Mouse (Mus musculus) kidney, adult 11 months (tissue): ENCODE data around the gene Cct2.
A peak's percentile ranks its signal among the peaks of the same experiment; 100 is the strongest.

ENCODE experiments used
- DNase-seq: peaks from one replicate; pipeline ENCODE4 v3.0.0; 2022

Gene Cct2

GRCm38 (mm10) chr10:117063254-117064021 lies at the start of gene Cct2:
Gene Cct2, minus strand, starts transcription at chr10:117063814.
- DNase-seq, result peak; percentile 82

- DNase-seq, result no peak
Measured at GRCm38 (mm10) chr10:117112545-117112944, 48.9 kb upstream of the Cct2 start.

- no peak for DNase-seq
Measured at GRCm38 (mm10) chr10:117111455-117111854, 47.8 kb upstream of the Cct2 start.

- no peak for DNase-seq
Measured at GRCm38 (mm10) chr10:117110271-117110670, 46.7 kb upstream of the Cct2 start.

GRCm38 (mm10) chr10:117106686-117107085 lies 43.1 kb upstream of the Cct2 start:
- no peak for DNase-seq

GRCm38 (mm10) chr10:117106244-117106643 lies 42.6 kb upstream of the Cct2 start:
- DNase-seq, result no peak

- DNase-seq, result no peak
Measured at GRCm38 (mm10) chr10:117105015-117105414, 41.4 kb upstream of the Cct2 start.

- DNase-seq, result no peak
Measured at GRCm38 (mm10) chr10:117103854-117104598, 40.4 kb upstream of the Cct2 start.

- no peak for DNase-seq
Measured at GRCm38 (mm10) chr10:117100175-117100574, 36.6 kb upstream of the Cct2 start.

- DNase-seq, result no peak
Measured at GRCm38 (mm10) chr10:117097116-117097698, 33.6 kb upstream of the Cct2 start.

- no peak for DNase-seq
Measured at GRCm38 (mm10) chr10:117096096-117096495, 32.5 kb upstream of the Cct2 start.

GRCm38 (mm10) chr10:117094504-117095329 lies 31.1 kb upstream of the Cct2 start:
- DNase-seq, result peak; percentile 34

GRCm38 (mm10) chr10:117089628-117090027 lies 26.0 kb upstream of the Cct2 start:
- DNase-seq, result no peak

- no peak for DNase-seq
Measured at GRCm38 (mm10) chr10:117081914-117082359, 18.3 kb upstream of the Cct2 start.

- no peak for DNase-seq
Measured at GRCm38 (mm10) chr10:117081326-117081725, 17.7 kb upstream of the Cct2 start.

- DNase-seq, result no peak
Measured at GRCm38 (mm10) chr10:117078284-117078683, 14.7 kb upstream of the Cct2 start.

- no peak for DNase-seq
Measured at GRCm38 (mm10) chr10:117073176-117073575, 9.6 kb upstream of the Cct2 start.

- DNase-seq, result no peak
Measured at GRCm38 (mm10) chr10:117072191-117072888, 8.7 kb upstream of the Cct2 start.

GRCm38 (mm10) chr10:117069109-117069508 lies 5.5 kb upstream of the Cct2 start:
- DNase-seq, result no peak

- no peak for DNase-seq
Measured at GRCm38 (mm10) chr10:117064076-117064475, 462 bp upstream of the Cct2 start.

- no peak for DNase-seq
Measured at GRCm38 (mm10) chr10:117062894-117063253, 740 bp downstream of the Cct2 start.

- no peak for DNase-seq
Measured at GRCm38 (mm10) chr10:117055668-117056067, 7.9 kb downstream of the Cct2 start.
